Mouse (Mus musculus): ENCODE data around the gene Fbxo21. TPM values are rescaled to one million over a fixed set of nuclear protein-coding genes. Genes with fewer than 3 reads are reported as not detected.

The Fbxo21 gene
- polyA plus RNA-seq, 1 experiment from 2014 or later, result 71.7 TPM

DNA sequence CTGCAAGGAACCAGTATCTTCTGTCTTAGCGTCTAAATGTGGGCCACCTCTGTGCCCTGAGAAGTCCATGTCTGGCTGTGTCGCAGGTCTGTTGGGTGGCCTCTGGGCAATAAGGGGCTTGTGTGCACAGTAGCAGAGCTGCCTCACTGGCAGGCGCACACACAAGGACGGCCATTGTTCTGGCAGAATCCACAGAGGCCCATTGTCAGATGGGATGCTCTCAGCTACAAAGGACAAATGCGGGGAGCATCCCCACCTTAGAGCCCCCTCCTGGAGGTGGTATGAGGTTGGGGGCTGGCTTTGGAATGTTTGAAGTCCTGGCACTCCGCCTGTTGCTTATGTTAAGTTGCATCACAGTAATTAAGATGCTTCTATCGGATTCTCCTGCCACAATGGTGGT lies 22.5 kb downstream of the Fbxo21 start:
- Histone ChIP-seq H3K27ac (ENCODE audit: low read length) (no peak overlapping the region), H3K4me2 (replicated peaks; ENCODE audit: low read depth, low read length) (no peak overlapping the region), H3K9me3 (ENCODE audit: control insufficient read depth, low read depth, low read length) (no peaks in the 10 kb centered on the region), H3K36me3 (ENCODE audit: control insufficient read depth, insufficient read depth, low read length) (peaks cover 81% of the 10 kb centered on the region), H3K9ac (replicated peaks; ENCODE audit: low read depth, low read length) (no peak overlapping the region), H3K27me3 (ENCODE audit: control insufficient read depth, insufficient read depth, low read length) (no peaks in the 10 kb centered on the region), H3K4me3 (ENCODE audit: low read depth, low read length) (no peak overlapping the region), H3K4me1 (ENCODE audit: control insufficient read depth, insufficient read depth, low read length) (no peaks in the 10 kb centered on the region)
- ATAC-seq (ENCODE audit: insufficient number of reproducible peaks, insufficient read depth, low FRiP score, low read depth), result no peak
- 78% methylated on average over 7 of the region's 7 CpGs for WGBS

DNA sequence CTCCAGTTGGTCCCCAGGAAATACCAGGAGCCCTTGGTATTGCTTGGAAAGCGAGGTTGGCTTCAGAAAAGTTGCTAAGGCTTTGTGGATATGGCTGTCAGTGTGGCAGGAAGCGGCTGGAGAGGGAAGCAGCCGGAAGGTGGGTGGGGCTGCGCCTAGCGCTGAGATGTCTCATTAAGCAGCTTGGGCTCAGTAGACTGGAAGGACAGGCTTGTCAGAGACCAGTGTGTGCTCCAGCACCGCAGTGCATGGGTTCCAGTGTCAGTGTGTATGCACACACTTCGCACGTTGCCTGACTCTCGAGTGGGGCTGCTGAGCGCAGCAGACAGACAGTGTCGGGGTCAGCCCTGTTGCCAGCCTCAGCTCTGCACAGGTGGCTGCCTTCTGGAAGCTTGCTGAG lies 23.1 kb downstream of the Fbxo21 start:
- no peaks in the 10 kb centered on the region for H3K9me3 ChIP-seq (ENCODE audit: control insufficient read depth, low read depth, low read length)
- peaks cover 81% of the 10 kb centered on the region for H3K36me3 ChIP-seq (ENCODE audit: control insufficient read depth, insufficient read depth, low read length)
- no peak overlapping the region for H3K27ac ChIP-seq (ENCODE audit: low read length)
- H3K4me1 ChIP-seq (ENCODE audit: control insufficient read depth, insufficient read depth, low read length), result no peaks in the 10 kb centered on the region
- WGBS, result 82% methylated on average over 11 of the region's 11 CpGs
- no peaks in the 10 kb centered on the region for H3K27me3 ChIP-seq (ENCODE audit: control insufficient read depth, insufficient read depth, low read length)
- H3K4me3 ChIP-seq (ENCODE audit: low read depth, low read length), result no peak overlapping the region
- no peak overlapping the region for H3K4me2 ChIP-seq (replicated peaks; ENCODE audit: low read depth, low read length)
- no peak overlapping the region for H3K9ac ChIP-seq (replicated peaks; ENCODE audit: low read depth, low read length)
- ATAC-seq (ENCODE audit: insufficient number of reproducible peaks, insufficient read depth, low FRiP score, low read depth), result no peak

- no peak overlapping the region for H3K4me2 ChIP-seq (replicated peaks; ENCODE audit: low read depth, low read length)
- no peaks in the 10 kb centered on the region for H3K9me3 ChIP-seq (ENCODE audit: control insufficient read depth, low read depth, low read length)
- ATAC-seq (ENCODE audit: insufficient number of reproducible peaks, insufficient read depth, low FRiP score, low read depth), result no peak
- no peak overlapping the region for H3K9ac ChIP-seq (replicated peaks; ENCODE audit: low read depth, low read length)
- 36% methylated on average over 9 of the region's 9 CpGs for WGBS
- peaks cover 78% of the 10 kb centered on the region for H3K36me3 ChIP-seq (ENCODE audit: control insufficient read depth, insufficient read depth, low read length)
- no peaks in the 10 kb centered on the region for H3K27me3 ChIP-seq (ENCODE audit: control insufficient read depth, insufficient read depth, low read length)
- no peak overlapping the region for H3K27ac ChIP-seq (ENCODE audit: low read length)
- H3K4me3 ChIP-seq (ENCODE audit: low read depth, low read length), result no peak overlapping the region
- H3K4me1 ChIP-seq (ENCODE audit: control insufficient read depth, insufficient read depth, low read length), result no peaks in the 10 kb centered on the region
Measured at GRCm38 (mm10) chr5:118002059-118002458, 25.5 kb downstream of the Fbxo21 start.

DNA sequence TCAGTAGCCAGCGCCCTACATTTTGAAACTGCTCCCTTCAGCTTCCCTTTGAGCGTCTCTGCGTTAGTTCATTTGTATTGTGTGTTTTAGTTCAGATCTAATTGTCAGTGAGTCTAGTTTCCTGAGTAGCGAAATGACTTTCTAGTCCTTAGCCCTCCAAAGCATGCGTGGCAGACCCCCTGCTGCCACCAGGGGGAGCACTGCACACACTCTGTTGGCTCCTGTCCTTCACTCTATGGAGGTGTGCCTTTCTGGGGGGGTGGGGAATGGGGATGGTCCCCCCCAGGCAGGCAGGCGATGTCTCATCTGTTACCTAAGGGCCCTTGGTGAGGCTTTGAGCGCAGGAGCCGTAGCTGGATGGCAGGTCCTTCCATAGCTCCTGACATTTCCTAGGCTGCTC lies 28.1 kb downstream of the Fbxo21 start:
- H3K4me1 ChIP-seq (ENCODE audit: control insufficient read depth, insufficient read depth, low read length), result no peaks in the 10 kb centered on the region
- 77% methylated on average over 8 of the region's 8 CpGs for WGBS
- H3K27ac ChIP-seq (ENCODE audit: low read length), result no peak overlapping the region
- no peak for ATAC-seq (ENCODE audit: insufficient number of reproducible peaks, insufficient read depth, low FRiP score, low read depth)
- no peak overlapping the region for H3K9ac ChIP-seq (replicated peaks; ENCODE audit: low read depth, low read length)
- H3K27me3 ChIP-seq (ENCODE audit: control insufficient read depth, insufficient read depth, low read length), result no peaks in the 10 kb centered on the region
- H3K36me3 ChIP-seq (ENCODE audit: control insufficient read depth, insufficient read depth, low read length), result peaks cover 80% of the 10 kb centered on the region
- H3K4me3 ChIP-seq (ENCODE audit: low read depth, low read length), result no peak overlapping the region
- H3K9me3 ChIP-seq (ENCODE audit: control insufficient read depth, low read depth, low read length), result no peaks in the 10 kb centered on the region
- no peak overlapping the region for H3K4me2 ChIP-seq (replicated peaks; ENCODE audit: low read depth, low read length)

DNA sequence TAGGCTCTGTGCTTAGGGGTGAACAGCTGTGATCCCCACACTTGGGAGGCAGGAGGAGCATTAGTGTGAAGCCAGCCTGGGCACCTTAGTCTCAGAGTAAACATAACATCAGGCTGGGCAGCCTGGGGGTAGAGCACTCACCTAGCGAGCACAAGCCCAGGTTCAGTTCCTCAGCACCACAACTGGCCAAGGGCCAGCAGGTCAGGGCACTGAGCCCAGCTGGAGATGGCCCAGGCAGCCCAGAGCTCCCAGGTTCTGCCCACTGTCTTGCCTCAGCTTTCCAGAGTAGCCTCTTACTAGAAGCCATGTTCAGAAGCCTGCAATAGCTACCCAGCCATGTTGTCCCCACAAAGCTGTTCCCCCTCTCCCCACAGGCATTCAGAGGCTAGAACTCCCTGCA lies 29.2 kb downstream of the Fbxo21 start:
- Histone ChIP-seq H3K36me3 (ENCODE audit: control insufficient read depth, insufficient read depth, low read length) (peaks cover 73% of the 10 kb centered on the region), H3K27ac (ENCODE audit: low read length) (no peak overlapping the region), H3K4me3 (ENCODE audit: low read depth, low read length) (no peak overlapping the region), H3K9ac (replicated peaks; ENCODE audit: low read depth, low read length) (no peak overlapping the region), H3K9me3 (ENCODE audit: control insufficient read depth, low read depth, low read length) (no peaks in the 10 kb centered on the region), H3K4me1 (ENCODE audit: control insufficient read depth, insufficient read depth, low read length) (no peaks in the 10 kb centered on the region), H3K27me3 (ENCODE audit: control insufficient read depth, insufficient read depth, low read length) (no peaks in the 10 kb centered on the region), H3K4me2 (replicated peaks; ENCODE audit: low read depth, low read length) (no peak overlapping the region)
- WGBS, result 89% methylated on average over 1 of the region's 1 CpGs
- no peak for ATAC-seq (ENCODE audit: insufficient number of reproducible peaks, insufficient read depth, low FRiP score, low read depth)

DNA sequence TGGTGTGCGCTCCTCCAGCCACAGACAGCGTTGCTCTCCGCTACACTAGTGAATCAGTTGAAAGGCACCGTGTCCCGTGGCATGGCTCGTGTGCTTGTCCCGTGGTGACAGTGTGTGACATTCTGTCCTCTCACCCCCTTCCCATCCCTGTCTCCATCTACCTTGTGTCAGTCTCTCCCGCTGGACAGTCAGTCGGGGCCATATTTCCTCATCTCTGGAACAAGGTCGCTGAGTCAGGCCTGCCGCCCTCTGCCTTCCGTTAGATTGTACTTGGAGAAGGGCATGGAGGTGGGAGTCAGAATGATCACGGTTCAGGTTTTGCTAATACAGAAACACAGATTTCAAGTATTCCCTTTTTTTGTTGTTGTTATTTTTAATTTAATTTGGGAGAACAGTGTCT lies 31.8 kb downstream of the Fbxo21 start:
- no peaks in the 10 kb centered on the region for H3K9me3 ChIP-seq (ENCODE audit: control insufficient read depth, low read depth, low read length)
- H3K27ac ChIP-seq (ENCODE audit: low read length), result no peak overlapping the region
- no peak overlapping the region for H3K4me2 ChIP-seq (replicated peaks; ENCODE audit: low read depth, low read length)
- ATAC-seq (ENCODE audit: insufficient number of reproducible peaks, insufficient read depth, low FRiP score, low read depth), result no peak
- 92% methylated on average over 13 of the region's 13 CpGs for WGBS
- peaks cover 56% of the 10 kb centered on the region for H3K36me3 ChIP-seq (ENCODE audit: control insufficient read depth, insufficient read depth, low read length)
- H3K4me3 ChIP-seq (ENCODE audit: low read depth, low read length), result no peak overlapping the region
- no peaks in the 10 kb centered on the region for H3K4me1 ChIP-seq (ENCODE audit: control insufficient read depth, insufficient read depth, low read length)
- no peaks in the 10 kb centered on the region for H3K27me3 ChIP-seq (ENCODE audit: control insufficient read depth, insufficient read depth, low read length)
- H3K9ac ChIP-seq (replicated peaks; ENCODE audit: low read depth, low read length), result no peak overlapping the region

- 52% methylated on average over 7 of the region's 7 CpGs for WGBS
- peak overlapping the region; percentile 23; the same call in 1 of the 2 replicates for H3K27ac ChIP-seq (ENCODE audit: low read length)
- no peak; the same call in 1 of the 2 replicates for ATAC-seq (ENCODE audit: insufficient number of reproducible peaks, insufficient read depth, low FRiP score, low read depth)
Measured at GRCm38 (mm10) chr5:118010872-118011271, 34.3 kb downstream of the Fbxo21 start.

GRCm38 (mm10) chr5:118011796-118012195 lies 35.3 kb downstream of the Fbxo21 start:
- H3K4me1 ChIP-seq (ENCODE audit: control insufficient read depth, insufficient read depth, low read length), result peaks cover 6% of the 10 kb centered on the region; the same call in 1 of the 2 replicates
- H3K9ac ChIP-seq (replicated peaks; ENCODE audit: low read depth, low read length), result no peak overlapping the region
- no peak overlapping the region for H3K4me2 ChIP-seq (replicated peaks; ENCODE audit: low read depth, low read length)
- ATAC-seq (ENCODE audit: insufficient number of reproducible peaks, insufficient read depth, low FRiP score, low read depth), result no peak
- H3K36me3 ChIP-seq (ENCODE audit: control insufficient read depth, insufficient read depth, low read length), result peaks cover 28% of the 10 kb centered on the region
- H3K9me3 ChIP-seq (ENCODE audit: control insufficient read depth, low read depth, low read length), result no peaks in the 10 kb centered on the region
- no peak overlapping the region; the same call in 1 of the 2 replicates for H3K27ac ChIP-seq (ENCODE audit: low read length)
- H3K4me3 ChIP-seq (ENCODE audit: low read depth, low read length), result no peak overlapping the region
- H3K27me3 ChIP-seq (ENCODE audit: control insufficient read depth, insufficient read depth, low read length), result no peaks in the 10 kb centered on the region
- 75% methylated on average over 7 of the region's 7 CpGs for WGBS

More at GRCm38 (mm10) chr5:118010872-118011271, 34.3 kb downstream of the Fbxo21 start:
- H3K9ac ChIP-seq (replicated peaks; ENCODE audit: low read depth, low read length), result no peak overlapping the region
- peaks cover 6% of the 10 kb centered on the region; the same call in 1 of the 2 replicates for H3K4me1 ChIP-seq (ENCODE audit: control insufficient read depth, insufficient read depth, low read length)
- peaks cover 37% of the 10 kb centered on the region for H3K36me3 ChIP-seq (ENCODE audit: control insufficient read depth, insufficient read depth, low read length)
- H3K9me3 ChIP-seq (ENCODE audit: control insufficient read depth, low read depth, low read length), result no peaks in the 10 kb centered on the region
- no peaks in the 10 kb centered on the region for H3K27me3 ChIP-seq (ENCODE audit: control insufficient read depth, insufficient read depth, low read length)
- H3K4me3 ChIP-seq (ENCODE audit: low read depth, low read length), result no peak overlapping the region
- H3K4me2 ChIP-seq (replicated peaks; ENCODE audit: low read depth, low read length), result no peak overlapping the region

GRCm38 (mm10) chr5:118015028-118015427 lies 38.5 kb downstream of the Fbxo21 start:
- WGBS, result 20% methylated on average over 12 of the region's 12 CpGs
- Histone ChIP-seq H3K9me3 (ENCODE audit: control insufficient read depth, low read depth, low read length) (no peaks in the 10 kb centered on the region), H3K27me3 (ENCODE audit: control insufficient read depth, insufficient read depth, low read length) (no peaks in the 10 kb centered on the region), H3K4me2 (replicated peaks; ENCODE audit: low read depth, low read length) (no peak overlapping the region), H3K4me3 (ENCODE audit: low read depth, low read length) (no peak overlapping the region), H3K27ac (ENCODE audit: low read length) (no peak overlapping the region), H3K9ac (replicated peaks; ENCODE audit: low read depth, low read length) (no peak overlapping the region), H3K4me1 (ENCODE audit: control insufficient read depth, insufficient read depth, low read length) (peaks cover 6% of the 10 kb centered on the region; the same call in 1 of the 2 replicates), H3K36me3 (ENCODE audit: control insufficient read depth, insufficient read depth, low read length) (peaks cover 6% of the 10 kb centered on the region; the same call in 1 of the 2 replicates)
- ATAC-seq (ENCODE audit: insufficient number of reproducible peaks, insufficient read depth, low FRiP score, low read depth), result no peak
